Mouse (Mus musculus) neural tube, embryonic 10.5 days (tissue): ENCODE data around the gene Cenpx.
"Not testable (repeated sequence)": the region's sequence is repeated elsewhere in the genome, so short reads cannot be mapped to it uniquely, and the experiment has no call there.

Source experiments
- DNase-seq: peaks from one replicate; pipeline ENCODE4 v3.0.0-alpha.2; 2017; ENCODE audit warnings: low spot score; ENCODE audit errors: extremely low spot score

Gene Cenpx

DNA sequence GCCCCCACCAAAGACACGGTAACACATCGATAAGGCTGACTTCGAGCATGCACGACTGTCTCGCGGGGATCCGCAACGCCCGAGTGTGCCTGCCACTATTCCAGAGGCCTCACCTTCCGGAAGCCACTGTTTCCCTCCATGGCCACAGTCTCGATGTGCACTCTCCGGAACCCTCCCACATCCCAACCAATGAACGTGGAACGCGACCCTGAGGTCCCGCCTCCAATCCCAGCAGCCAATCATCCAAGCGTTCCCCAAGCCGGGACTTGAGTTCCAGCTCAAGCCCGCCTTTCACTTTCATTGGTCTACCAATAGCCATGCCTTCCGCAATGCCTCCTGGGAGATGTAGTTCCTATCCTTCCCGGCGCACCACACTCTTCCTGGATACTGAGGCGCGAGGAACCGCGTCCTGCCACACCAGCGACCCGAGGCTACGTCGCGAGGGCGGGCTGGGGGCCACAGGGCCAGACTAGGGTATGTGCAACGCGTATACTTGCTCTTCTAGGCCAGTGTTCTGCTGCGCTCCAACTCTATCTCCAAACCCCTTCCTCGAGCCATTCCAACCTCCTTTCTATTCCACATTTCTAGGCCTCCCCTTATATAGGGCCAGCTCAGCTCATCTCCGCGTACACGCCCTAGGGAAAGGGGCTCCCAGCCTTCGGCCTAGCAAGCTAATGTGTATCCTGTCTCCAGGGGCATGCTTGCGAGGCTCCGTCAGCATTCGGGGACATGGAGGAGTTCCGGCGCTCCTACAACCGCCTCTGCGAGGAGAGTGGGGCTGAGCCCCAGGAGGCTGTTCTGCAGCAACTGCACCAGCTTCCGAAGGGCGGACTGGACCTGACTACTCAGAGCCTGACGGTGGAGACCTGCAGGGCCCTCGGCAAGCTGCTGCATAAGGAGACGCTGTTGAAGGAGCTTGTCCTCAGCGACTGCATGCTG is at the start of gene Cenpx, which contains the start of gene Lrrc45:
Gene Cenpx (minus strand): TSS at position 159 of the 939 bp plus-strand sequence.
Gene Lrrc45 (plus strand): TSS at position 346 of the 939 bp plus-strand sequence.
- DNase-seq, result peak; percentile 95

DNA sequence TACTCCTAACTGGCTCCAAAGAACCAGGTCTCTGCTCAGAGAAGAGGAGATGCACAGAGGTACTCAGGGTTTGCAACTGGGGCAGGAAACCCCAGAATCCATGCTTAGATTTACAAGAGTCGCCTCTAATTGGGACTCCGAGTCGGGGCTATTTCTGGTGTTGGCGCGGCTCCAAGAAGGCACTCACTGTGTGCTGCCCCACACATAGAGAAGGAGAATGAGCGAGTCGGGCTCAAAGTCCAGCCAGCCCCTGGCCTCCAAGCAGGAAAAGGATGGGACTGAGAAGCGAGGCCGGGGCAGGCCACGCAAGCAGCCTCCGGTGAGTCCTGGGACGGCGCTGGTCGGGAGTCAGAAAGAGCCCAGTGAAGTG is 49.1 kb upstream of the Cenpx start, which contains the start of gene Hmga1b:
Gene Hmga1b (plus strand): TSS at position 123 of the 370 bp plus-strand sequence.
- not testable (repeated sequence) for DNase-seq

DNA sequence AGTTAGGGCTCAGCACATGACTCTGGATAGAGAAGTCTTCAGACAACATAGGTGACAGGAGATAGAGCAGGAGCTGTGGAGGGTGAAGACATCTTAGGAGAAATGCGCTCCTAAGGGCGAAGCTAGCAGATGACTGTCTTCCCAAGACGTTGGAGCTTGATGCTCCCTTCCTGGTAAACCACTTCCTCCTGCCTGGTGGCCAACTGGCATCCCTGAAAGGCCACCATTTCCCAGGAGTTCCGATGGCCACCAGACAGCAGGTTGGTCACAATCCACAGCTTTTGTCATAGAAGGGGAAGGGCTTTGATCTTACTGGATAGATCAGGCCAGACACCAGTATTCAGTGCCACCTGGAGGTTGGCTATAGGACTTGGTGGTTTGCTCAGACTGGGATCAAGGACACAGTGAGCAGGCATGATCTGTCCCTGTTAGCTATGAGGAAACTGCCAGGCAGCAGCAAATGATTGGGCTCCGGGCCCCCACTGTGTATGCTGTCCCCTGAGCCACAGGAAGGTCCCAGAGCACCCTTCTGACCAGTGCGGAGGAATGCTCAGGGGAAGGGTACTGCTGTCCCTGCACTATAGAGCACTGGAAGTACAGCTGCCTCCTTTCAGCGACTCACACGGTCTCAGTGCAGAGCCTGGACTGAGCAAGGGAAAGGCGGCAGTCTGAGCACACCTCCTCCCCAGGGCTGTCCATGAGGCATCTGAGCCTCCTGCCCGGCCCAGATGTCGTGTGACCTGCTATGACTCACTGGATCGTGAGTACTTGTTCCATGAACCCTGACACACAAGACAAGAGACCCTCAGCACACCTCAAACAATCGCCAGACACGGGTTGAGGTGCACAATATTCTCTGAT is 48.5 kb upstream of the Cenpx start:
- no peak for DNase-seq

DNA sequence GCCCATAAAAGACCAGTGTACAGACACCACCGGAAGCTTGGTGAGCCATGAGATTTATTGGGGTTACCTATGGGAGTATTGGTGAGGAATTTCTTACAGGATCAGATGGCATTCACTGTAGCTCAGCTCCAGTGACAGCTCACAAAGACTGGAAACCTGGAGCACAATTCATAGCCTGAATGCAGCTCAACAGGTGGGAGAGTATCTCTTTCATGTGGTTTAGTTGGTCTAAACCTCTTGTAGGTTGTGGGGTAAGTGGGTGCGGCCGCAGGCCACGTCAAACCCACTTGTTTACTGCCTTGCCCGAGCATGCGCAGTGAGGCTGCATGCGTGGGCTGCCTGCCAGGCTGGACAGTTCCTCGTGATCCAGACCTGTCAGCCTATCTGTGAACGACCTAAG is 46.7 kb upstream of the Cenpx start:
- DNase-seq, result no peak

DNA sequence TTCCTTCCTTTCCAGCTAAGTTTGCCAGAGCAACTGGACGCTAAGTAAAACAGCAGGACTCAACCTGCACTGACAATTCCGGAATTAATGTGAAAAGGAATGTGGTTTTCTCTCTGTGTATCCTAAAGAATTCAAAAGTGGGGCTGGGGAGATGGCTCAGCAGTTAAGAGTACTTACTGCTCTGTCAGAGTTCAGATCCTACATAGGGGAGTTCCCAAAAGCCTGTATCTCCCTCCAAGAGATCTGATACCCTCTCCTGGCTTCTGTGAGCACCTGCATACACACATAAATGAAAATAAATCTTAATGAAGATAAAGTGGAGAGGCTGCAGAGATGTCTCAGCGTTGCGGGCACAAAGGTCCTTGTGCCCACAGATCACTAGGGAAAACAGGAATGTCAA is 38.1 kb upstream of the Cenpx start:
- DNase-seq, result no peak

DNA sequence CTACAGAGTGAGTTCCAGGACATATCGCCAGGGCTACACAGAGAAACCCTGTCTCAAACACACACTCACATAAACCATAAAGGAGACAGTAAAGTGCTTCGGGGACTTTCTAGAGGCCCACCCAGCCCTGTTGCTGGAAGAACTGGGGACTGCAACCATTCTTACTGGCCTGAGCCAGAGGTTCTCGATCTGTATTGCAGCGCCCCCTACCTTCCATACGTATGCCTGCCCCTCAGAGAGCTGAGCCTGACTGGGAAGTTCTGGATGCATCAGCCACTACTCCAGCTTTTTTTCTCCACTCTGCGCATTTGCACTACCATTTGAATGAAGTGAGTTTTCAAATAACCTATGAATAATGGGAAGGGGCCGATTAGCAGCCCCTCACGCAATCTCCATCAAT is 35.9 kb upstream of the Cenpx start:
- no peak for DNase-seq

DNA sequence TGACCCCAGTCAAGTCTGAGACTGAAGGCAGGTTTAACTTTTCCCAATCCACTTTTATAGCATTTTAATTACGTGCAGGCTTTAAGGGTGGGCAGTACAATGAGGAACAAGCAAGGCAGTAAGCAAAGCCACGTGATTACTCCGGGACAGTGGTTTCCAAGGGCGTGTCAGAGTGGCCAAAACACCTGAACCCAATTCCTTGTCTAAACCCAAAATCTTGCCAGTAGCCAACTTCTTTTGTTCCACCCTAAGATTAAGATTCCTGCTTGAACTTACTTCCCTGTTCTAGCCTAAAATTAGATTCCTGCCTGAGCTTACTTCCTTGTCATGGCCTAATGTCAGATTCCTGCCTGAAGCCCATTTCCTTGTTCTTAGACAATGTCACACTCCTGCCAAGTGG is 34.4 kb upstream of the Cenpx start:
- DNase-seq, result no peak

DNA sequence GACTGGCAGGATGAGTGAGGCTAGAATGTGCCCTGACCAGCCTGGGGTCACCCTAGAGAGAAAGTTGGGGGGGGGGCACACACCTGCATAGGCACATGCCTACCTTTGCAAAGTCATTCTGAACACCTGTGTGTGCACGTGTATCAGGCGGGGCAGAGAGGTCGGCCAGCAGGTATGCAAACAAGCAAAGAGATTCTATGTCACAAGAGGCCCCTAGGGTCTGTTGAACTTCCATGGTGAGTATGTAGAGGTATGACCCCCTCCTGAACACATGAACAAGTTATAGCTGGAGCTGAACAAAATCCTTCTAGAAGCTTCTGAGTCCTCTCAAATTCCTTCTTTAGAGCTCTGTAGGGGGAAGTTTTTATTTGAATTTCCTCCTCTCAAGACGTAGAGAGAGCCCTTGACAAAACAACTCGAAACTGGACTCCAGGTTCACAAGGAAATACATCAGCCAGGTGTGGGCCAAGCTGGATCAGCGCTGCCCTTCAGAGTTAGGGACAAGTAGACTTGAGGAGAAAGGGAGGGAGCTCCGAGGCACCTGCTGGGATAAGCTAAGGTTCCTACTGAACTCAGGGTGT is 30.7 kb upstream of the Cenpx start:
- DNase-seq, result no peak

DNA sequence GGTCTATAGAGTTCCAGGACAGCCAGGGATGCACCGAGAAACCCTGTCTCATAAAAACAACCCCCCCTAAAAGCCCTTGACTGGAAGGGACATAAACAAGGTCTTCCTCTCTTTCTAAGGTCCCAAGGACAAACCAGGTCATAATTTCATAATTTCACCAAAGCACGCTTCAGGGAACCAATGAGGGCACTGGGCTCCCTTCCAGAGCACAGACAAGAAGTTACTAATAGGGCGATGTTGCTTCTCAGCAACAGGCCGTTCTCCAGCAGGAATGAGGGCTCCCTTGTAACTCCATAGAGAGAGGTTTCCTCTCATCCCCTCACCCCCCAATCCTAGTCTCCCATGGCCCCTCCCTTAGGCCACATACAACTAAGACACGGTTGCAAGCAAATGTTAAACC is 27.4 kb upstream of the Cenpx start:
- no peak for DNase-seq

DNA sequence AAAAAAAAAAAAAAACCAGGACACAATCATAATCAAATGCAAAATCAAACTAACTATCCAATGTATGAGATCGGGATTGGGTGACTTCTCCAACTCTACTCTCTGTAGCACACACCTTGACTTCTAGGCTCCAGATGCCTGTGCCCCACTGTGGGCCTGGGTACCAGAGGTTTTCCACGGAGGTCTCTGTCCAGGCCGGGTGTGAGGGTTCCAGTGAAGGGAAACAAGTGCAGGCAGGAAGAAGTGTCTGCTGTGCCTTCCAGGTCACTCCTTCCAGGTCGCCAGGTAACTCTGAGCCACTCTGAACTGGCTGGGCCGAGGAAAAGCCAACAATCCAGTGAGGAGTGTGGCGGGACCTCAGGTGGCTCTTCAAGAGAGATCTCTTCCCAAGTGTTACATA is 22.9 kb upstream of the Cenpx start:
- no peak for DNase-seq

DNA sequence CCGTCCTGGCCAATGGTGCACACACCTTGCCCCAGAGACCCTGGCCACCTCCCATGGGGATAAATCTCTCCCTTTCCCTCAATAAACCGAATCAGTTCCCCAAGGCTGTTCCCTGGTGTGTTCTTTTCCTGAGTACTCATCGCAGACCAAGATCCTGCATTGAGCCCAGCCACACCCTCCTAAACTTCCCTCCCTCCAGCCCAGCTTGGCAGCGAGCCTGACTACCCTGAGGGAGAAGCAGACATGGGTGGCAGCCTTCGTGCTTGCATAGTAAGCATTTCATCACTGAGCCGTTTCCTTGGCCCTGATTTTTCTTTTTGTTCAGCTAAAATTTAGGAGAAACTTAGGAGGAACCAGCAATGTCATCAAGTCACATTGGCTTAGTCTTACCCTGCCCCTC is 20.0 kb upstream of the Cenpx start:
- DNase-seq, result no peak

DNA sequence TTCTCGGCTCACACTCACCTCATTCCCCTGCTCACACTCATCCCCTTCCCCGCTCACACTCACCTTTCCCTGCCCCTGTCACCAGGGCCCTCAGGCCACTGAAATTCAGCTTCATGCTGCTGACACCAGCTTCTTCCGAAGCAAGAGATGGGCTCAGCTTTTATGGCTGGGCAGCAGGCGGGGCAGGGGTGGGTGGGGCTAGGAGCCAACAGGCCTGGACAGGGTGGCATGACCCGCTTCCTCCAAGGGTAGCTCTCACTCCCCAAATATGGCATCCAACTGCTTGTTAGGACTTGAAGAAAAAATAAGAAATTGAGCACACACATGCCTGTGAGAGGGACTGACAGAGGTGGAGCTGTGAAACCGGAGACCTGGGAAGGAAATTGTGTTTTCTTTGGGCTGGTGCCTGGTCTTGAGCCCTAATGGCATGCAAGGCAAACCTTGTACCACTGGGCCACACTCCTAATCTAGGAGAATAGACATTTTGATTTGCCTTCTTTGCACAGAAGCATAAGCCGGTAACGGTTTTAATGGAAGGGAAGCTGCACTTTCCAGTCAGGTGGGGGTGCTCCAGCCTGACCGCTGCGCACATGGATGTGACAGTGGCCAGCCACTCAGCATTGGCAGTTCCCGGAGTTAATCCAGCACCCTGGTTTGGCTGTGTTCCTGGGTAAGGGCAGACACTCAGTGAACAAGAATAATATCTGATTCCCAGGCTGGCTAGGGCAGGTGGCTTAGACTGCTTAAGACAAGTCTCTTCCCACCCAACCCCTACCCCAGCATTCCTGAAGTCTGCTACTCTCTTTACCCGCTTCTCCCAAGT is 18.5 kb upstream of the Cenpx start, which contains the start of gene Cbr2:
Gene Cbr2 (minus strand): TSS at position 257 of the 823 bp plus-strand sequence.
- no peak for DNase-seq

DNA sequence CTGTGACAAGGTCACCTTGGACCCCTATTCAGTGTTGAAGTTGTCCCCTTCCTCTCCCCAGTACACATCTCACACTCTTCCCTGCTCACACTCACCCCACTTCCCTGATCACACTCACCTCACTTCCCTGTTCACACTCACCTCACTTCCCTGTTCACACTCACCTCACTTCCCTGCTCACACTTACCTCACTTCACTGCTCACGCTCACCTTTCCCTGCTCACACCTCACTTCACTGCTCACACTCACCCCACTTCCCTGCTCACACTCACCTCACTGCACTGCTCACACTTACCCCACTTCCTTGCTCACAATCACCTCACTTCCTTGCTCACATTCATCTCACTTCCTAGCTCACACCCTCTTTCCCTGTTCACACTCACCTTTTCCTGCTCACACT is 17.9 kb upstream of the Cenpx start:
- no peak for DNase-seq

DNA sequence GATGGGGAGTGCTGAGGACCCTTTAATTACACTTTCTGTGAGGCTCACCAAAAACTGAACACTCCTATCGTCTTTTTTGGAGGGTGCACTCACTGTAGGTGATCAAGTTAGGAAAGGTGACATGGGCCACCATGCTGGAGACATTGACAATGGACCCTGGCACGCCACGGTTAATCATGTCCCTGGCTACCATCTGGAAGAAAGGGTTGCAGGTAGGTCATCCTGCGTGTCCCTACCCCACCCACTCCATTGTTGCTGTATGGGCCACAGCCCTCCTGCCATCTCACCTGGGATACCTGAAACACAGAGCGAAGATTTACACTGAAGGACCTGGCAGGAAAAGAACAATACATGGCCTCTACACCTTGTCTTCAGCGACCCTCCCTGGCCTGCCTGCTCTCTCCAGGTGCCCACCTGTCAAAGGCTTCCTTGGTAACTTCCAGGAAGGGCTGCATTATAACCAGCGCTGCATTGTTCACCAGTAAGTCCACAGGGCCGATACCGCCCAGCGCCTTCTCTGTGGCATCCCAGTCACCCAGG is 16.9 kb upstream of the Cenpx start:
- DNase-seq, result no peak

DNA sequence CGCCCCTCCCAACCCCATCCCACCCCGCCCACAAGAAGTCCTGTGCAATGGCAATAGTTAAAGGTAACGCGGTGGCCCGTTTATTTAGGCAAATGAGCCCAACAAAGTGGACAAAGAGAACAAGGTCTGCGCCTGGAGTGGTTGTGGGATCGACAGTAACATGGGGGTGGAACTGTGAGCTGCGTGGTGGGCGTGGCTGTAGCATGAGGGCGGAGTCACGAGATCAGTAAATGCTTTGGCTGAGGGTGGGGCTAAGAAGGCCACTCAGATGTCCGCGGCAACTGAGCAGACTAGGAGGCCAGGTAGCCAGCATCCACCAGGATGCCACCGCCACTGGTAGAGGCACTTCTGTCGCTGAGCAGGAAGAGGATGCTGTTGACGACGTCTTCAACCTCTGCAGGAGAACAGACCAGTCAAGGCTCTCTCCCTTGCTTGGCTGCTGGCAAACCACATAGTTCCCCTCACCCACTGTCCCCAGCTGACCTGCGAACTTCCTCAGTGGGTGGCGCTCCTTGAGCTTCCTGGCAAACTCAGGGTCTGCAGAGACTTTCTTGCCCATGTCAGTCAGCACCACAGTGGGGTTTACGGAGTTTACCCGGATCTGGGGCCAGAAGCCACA is 16.0 kb upstream of the Cenpx start:
- peak; percentile 51 for DNase-seq

DNA sequence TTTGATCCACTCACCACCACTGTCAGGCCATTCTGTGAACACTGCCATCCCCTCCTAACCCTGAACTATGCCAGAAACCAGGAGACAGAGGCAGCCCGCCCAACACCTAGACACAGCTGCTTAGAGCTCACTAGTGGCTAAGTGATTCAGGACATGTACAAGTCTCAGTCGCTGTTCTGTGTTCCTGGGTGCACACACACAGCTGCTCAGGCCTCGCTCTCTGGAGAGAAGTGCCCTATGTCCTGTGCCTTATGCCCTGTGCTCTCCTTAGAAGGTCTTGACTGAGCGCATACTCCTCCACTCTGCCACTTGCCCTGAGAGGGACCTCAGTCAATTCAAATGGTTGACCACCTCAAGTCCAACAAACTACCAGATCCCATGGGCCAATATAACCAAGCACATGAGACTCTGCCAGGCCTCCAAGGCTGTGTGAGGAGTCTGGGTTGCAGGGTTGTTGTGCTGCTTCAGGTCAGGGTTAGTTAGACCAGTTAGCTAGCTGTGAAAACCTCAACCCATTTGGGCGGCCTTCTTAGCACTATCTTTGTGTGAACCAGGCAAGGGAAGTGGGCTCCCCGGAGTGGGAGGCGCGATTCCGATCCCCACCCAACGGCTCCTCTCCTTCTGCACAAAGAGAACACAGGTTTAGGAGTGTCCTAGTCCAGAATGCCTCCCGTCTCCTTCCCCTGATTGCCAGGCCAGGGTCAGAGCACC is 15.1 kb upstream of the Cenpx start:
- no peak for DNase-seq

DNA sequence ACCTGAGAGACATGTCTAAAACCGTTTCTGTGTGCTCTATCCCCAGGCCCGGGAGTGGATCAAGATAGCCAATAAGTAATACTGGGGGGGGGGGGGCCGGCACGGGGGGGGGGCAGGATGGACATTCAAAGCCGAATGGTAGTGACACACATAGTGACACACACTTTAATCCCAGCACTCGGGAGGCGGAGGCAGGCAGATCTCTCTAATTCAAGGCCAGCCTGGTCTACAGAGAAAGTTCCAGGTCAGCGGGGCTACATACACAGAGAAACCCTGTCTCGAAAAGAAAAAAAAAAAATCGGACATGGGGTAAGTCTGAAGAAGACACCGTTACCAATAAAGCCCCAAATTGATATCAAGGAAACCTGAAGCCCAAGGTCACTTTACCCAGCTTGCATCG is 14.0 kb upstream of the Cenpx start:
- DNase-seq, result no peak

DNA sequence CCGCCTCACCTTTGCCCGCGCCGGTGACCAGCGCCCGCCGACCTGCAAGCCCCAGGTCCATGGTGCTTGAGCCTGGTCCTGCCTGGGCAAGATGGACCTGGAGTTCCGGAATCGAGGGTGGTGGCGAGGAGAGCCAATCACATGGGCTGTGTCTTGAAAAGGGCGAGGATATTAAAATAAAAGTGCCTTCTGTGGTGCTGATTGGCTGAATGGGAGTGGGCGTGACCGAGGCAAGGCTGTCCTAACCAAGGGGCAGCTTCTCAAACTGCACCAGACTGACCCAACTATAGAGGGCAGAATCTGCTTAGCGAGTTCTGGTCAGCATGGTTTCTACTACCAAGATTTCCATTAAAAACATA is 13.6 kb upstream of the Cenpx start, which contains the start of gene Dcxr:
Gene Dcxr (minus strand): TSS at position 113 of the 359 bp plus-strand sequence.
- peak; percentile 84 for DNase-seq
